Mouse (Mus musculus) kidney, embryonic 14.5 days (tissue): Measurements from ENCODE around the gene Fgf18. TPM values are rescaled to one million over a fixed set of nuclear protein-coding genes. Genes with fewer than 3 reads are reported as not detected.

Experiments used
- ATAC-seq: fragments of 200-750 bp; cut with Nextera tagmentation; 2 replicates; pipeline ENCODE4 v1.8.0; 2017; ENCODE audit warnings: moderate number of reproducible peaks, mild to moderate bottlenecking, moderate TSS enrichment, moderate library complexity; ENCODE audit not compliant: low FRiP score, low TSS enrichment
- H3K27ac ChIP-seq: fragments of 300-500 bp; sonication (generic); 2 replicates; pipeline ENCODE4 v1.5.1; 2014; ENCODE audit warnings: low read depth, mild to moderate bottlenecking, low read length, moderate library complexity, mixed read lengths
- H3K27me3 ChIP-seq: fragments of 300-500 bp; sonication (generic); 2 replicates; pipeline ENCODE4 v1.6.1; 2014; ENCODE audit warnings: mild to moderate bottlenecking, low read length; ENCODE audit not compliant: control insufficient read depth, insufficient read depth
- H3K36me3 ChIP-seq: fragments of 300-500 bp; sonication (generic); 2 replicates; pipeline ENCODE4 v1.6.1; 2014; ENCODE audit warnings: low read length, mixed read lengths; ENCODE audit not compliant: control insufficient read depth, insufficient read depth
- H3K4me1 ChIP-seq: fragments of 300-500 bp; sonication (generic); 2 replicates; pipeline ENCODE4 v1.6.1; 2014; ENCODE audit warnings: low read length, mixed read lengths; ENCODE audit not compliant: control insufficient read depth, insufficient read depth
- H3K4me2 ChIP-seq: fragments of 300-500 bp; sonication (generic); replicated peaks from 2 replicates; pipeline ENCODE4 v1.6.1; 2014; ENCODE audit warnings: low read depth, mild to moderate bottlenecking, low read length
- H3K4me3 ChIP-seq: fragments of 300-500 bp; sonication (generic); 2 replicates; pipeline ENCODE4 v1.5.1; 2014; ENCODE audit warnings: mild to moderate bottlenecking, low read length
- H3K9ac ChIP-seq: fragments of 300-500 bp; sonication (generic); 2 replicates; pipeline ENCODE4 v1.6.1; 2014; ENCODE audit warnings: low read depth, mild to moderate bottlenecking, low read length, moderate library complexity
- H3K9me3 ChIP-seq: fragments of 300-500 bp; sonication (generic); 2 replicates; pipeline ENCODE4 v1.6.1; 2016; ENCODE audit warnings: low read length; ENCODE audit not compliant: control insufficient read depth
- WGBS: fragments of 180-500 bp; shearing (Covaris S2); extraction: QIAGEN DNeasy Blood & Tissue Kit; methylation state at CpG from one replicate; pipeline ENCODE4 v1.1.7; 2014; 5-methylcytosine and 5-hydroxymethylcytosine counted together
- polyA plus RNA-seq: library from polyadenylated mRNA; unstranded; fragments of >200 nt; fragmentation: Nextera tagmentation; extraction: Ambion mirVana; gene quantifications from 2 replicates; pipeline ENCODE4 v1.2.1, GENCODE M21; 2014

Fgf18 gene
- polyA plus RNA-seq, 1 experiment from 2014 or later, result 3.0 TPM

GRCm38 (mm10) chr11:33089856-33090255 is 57.3 kb downstream of the Fgf18 start:
- WGBS, result 73% methylated on average over 6 of the region's 6 CpGs
- no peak overlapping the region for H3K4me3 ChIP-seq
- no peak overlapping the region for H3K4me2 ChIP-seq
- H3K27me3 ChIP-seq, result no peaks in the 10 kb centered on the region
- H3K9ac ChIP-seq, result no peak overlapping the region
- no peak for ATAC-seq
- 0 out of 2 replicates have a peak, but pooled peaks cover 2% of the 10 kb centered on the region for H3K4me1 ChIP-seq
- H3K9me3 ChIP-seq, result no peaks in the 10 kb centered on the region
- H3K36me3 ChIP-seq, result no peaks in the 10 kb centered on the region
- no peak overlapping the region for H3K27ac ChIP-seq

GRCm38 (mm10) chr11:33088181-33088580 is 59.0 kb downstream of the Fgf18 start:
- Histone ChIP-seq H3K4me3 (no peak overlapping the region), H3K9me3 (no peaks in the 10 kb centered on the region), H3K27me3 (no peaks in the 10 kb centered on the region), H3K27ac (no peak overlapping the region), H3K9ac (no peak overlapping the region), H3K36me3 (no peaks in the 10 kb centered on the region), H3K4me1 (0 out of 2 replicates have a peak, but pooled peaks cover 2% of the 10 kb centered on the region), H3K4me2 (no peak overlapping the region)
- 54% methylated on average over 1 of the region's 1 CpGs for WGBS
- no peak for ATAC-seq

GRCm38 (mm10) chr11:33086046-33086445 is 61.2 kb downstream of the Fgf18 start:
- H3K36me3 ChIP-seq, result no peaks in the 10 kb centered on the region
- H3K4me2 ChIP-seq, result no peak overlapping the region
- no peaks in the 10 kb centered on the region for H3K9me3 ChIP-seq
- no peak overlapping the region for H3K9ac ChIP-seq
- H3K27ac ChIP-seq, result no peak overlapping the region
- no peak for ATAC-seq
- WGBS, result 50% methylated on average over 1 of the region's 1 CpGs
- H3K27me3 ChIP-seq, result no peaks in the 10 kb centered on the region
- H3K4me1 ChIP-seq, result 0 out of 2 replicates have a peak, but pooled peaks cover 2% of the 10 kb centered on the region
- no peak overlapping the region for H3K4me3 ChIP-seq

GRCm38 (mm10) chr11:33085514-33085913 is 61.7 kb downstream of the Fgf18 start:
- WGBS, result 38% methylated on average over 4 of the region's 4 CpGs
- Histone ChIP-seq H3K4me3 (no peak overlapping the region), H3K9ac (no peak overlapping the region), H3K27me3 (no peaks in the 10 kb centered on the region), H3K9me3 (no peaks in the 10 kb centered on the region), H3K27ac (no peak overlapping the region), H3K4me1 (0 out of 2 replicates have a peak, but pooled peaks cover 2% of the 10 kb centered on the region), H3K36me3 (no peaks in the 10 kb centered on the region), H3K4me2 (no peak overlapping the region)
- no peak for ATAC-seq

GRCm38 (mm10) chr11:33085054-33085453 is 62.1 kb downstream of the Fgf18 start:
- 90% methylated on average over 3 of the region's 3 CpGs for WGBS
- no peaks in the 10 kb centered on the region for H3K27me3 ChIP-seq
- no peak for ATAC-seq
- H3K36me3 ChIP-seq, result no peaks in the 10 kb centered on the region
- H3K4me3 ChIP-seq, result no peak overlapping the region
- no peak overlapping the region for H3K27ac ChIP-seq
- H3K4me2 ChIP-seq, result no peak overlapping the region
- no peak overlapping the region for H3K9ac ChIP-seq
- no peaks in the 10 kb centered on the region for H3K9me3 ChIP-seq
- 0 out of 2 replicates have a peak, but pooled peaks cover 2% of the 10 kb centered on the region for H3K4me1 ChIP-seq

- Histone ChIP-seq H3K27me3 (no peaks in the 10 kb centered on the region), H3K9me3 (no peaks in the 10 kb centered on the region), H3K27ac (no peak overlapping the region), H3K36me3 (no peaks in the 10 kb centered on the region), H3K4me2 (no peak overlapping the region), H3K9ac (no peak overlapping the region), H3K4me3 (no peak overlapping the region), H3K4me1 (0 out of 2 replicates have a peak, but pooled peaks cover 2% of the 10 kb centered on the region)
- 0 out of 2 replicates have a peak, but pooled peaks have one; percentile 30 for ATAC-seq
- 76% methylated on average over 2 of the region's 2 CpGs for WGBS
Observed at GRCm38 (mm10) chr11:33084041-33084440, 63.2 kb downstream of the Fgf18 start.

- WGBS, result 94% methylated on average over 3 of the region's 3 CpGs
- Histone ChIP-seq H3K4me1 (peaks cover 9% of the 10 kb centered on the region), H3K27me3 (no peaks in the 10 kb centered on the region), H3K9me3 (no peaks in the 10 kb centered on the region), H3K36me3 (no peaks in the 10 kb centered on the region), H3K27ac (no peak overlapping the region), H3K4me3 (no peak overlapping the region), H3K9ac (no peak overlapping the region), H3K4me2 (no peak overlapping the region)
- no peak for ATAC-seq
Observed at GRCm38 (mm10) chr11:33081175-33081574, 66.0 kb downstream of the Fgf18 start.

GRCm38 (mm10) chr11:33080046-33080808 is 67.0 kb downstream of the Fgf18 start:
- Histone ChIP-seq H3K27ac (no peak overlapping the region), H3K4me2 (no peak overlapping the region), H3K27me3 (no peaks in the 10 kb centered on the region), H3K4me3 (no peak overlapping the region), H3K9me3 (no peaks in the 10 kb centered on the region), H3K36me3 (no peaks in the 10 kb centered on the region), H3K4me1 (peaks cover 6% of the 10 kb centered on the region), H3K9ac (no peak overlapping the region)
- 66% methylated on average over 16 of the region's 16 CpGs for WGBS
- no peak for ATAC-seq

GRCm38 (mm10) chr11:33079424-33079823 is 67.8 kb downstream of the Fgf18 start:
- Histone ChIP-seq H3K4me2 (no peak overlapping the region), H3K4me3 (no peak overlapping the region), H3K27ac (no peak overlapping the region), H3K36me3 (no peaks in the 10 kb centered on the region), H3K4me1 (peaks cover 6% of the 10 kb centered on the region), H3K9me3 (no peaks in the 10 kb centered on the region), H3K27me3 (no peaks in the 10 kb centered on the region), H3K9ac (no peak overlapping the region)
- WGBS, result 61% methylated on average over 6 of the region's 6 CpGs
- no peak for ATAC-seq
